8 mouse cellular contexts compared by ENCODE assay signal in the genomic region with DNA sequence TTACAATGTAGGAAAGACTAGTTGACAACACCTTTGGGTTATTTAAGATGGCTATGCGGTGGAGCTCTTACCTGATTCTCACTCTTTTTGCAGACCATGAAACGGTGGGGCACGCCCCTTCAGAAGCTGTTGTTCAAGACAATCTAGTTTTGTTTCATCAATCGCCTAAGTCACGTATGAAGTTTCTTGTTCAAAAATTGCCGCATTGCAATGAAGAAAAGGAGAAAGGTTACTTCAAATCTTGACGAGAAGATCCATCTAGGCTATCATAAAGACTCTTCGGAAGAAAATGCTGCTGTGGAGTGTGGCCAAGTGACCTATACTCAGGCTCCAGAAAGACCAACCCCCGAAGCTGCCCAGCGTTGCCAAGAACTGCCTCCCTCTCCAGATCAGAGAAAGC. TPM values are rescaled to one million over a fixed set of nuclear protein-coding genes. Genes with fewer than 3 reads are reported as not detected.
DNase-seq lines count a peak whose midpoint lies in the region; ATAC-seq lines count a peak whose summit lies in the region.

No protein-coding gene starts in this region.

- peak overlapping the region; percentile 93 for H3K27ac ChIP-seq in heart, embryonic 16.5 days (ENCODE audit: low read length)
- peak overlapping the region; percentile 97 for H3K27ac ChIP-seq in limb, embryonic 10.5 days
- peak overlapping the region; percentile 93 for H3K27ac ChIP-seq in midbrain, embryonic 13.5 days

- ATAC-seq in heart, embryonic 16.5 days (replicated peaks; ENCODE audit: extremely low read depth, insufficient read depth, low FRiP score): no peak
- no peak for ATAC-seq in midbrain, embryonic 13.5 days

- peak; percentile 15 for DNase-seq in urinary bladder, postnatal 14 days (ENCODE audit: low spot score)
- no peak for DNase-seq in urinary bladder, postnatal 10 days (ENCODE audit: low spot score)
- peak; percentile 20 to 33 for DNase-seq in cerebellum, postnatal 14 days
- DNase-seq in limb, embryonic 10.5 days (ENCODE audit: low spot score): no peak
- no peak for DNase-seq in frontal cortex, postnatal 25 days (ENCODE audit: low spot score in 2 of 2)
- no peak for DNase-seq in layer of hippocampus, adult 8-10 months (ENCODE audit: low spot score in 2 of 2)

- H3K4me2 ChIP-seq in heart, embryonic 16.5 days (ENCODE audit: low read depth, low read length): peak overlapping the region; percentile 83
- peak overlapping the region; percentile 65 for H3K4me2 ChIP-seq in midbrain, embryonic 13.5 days (replicated peaks)

- no peaks in the 10 kb centered on the region for H3K36me3 ChIP-seq in heart, embryonic 16.5 days (ENCODE audit: control insufficient read depth, insufficient read depth)
- H3K36me3 ChIP-seq in limb, embryonic 10.5 days: peaks cover 12% of the 10 kb centered on the region
- H3K36me3 ChIP-seq in midbrain, embryonic 13.5 days: no peaks in the 10 kb centered on the region

- peak overlapping the region; percentile 99 for H3K9ac ChIP-seq in heart, embryonic 16.5 days (ENCODE audit: low read length)
- H3K9ac ChIP-seq in midbrain, embryonic 13.5 days (replicated peaks): peak overlapping the region; percentile 95

- 13% methylated on average over 10 of the region's 10 CpGs for WGBS in heart, embryonic 16.5 days
- 49% methylated on average over 10 of the region's 10 CpGs for WGBS in limb, embryonic 10.5 days
- 22% methylated on average over 10 of the region's 10 CpGs for WGBS in midbrain, embryonic 13.5 days

- no peaks in the 10 kb centered on the region for H3K9me3 ChIP-seq in heart, embryonic 16.5 days (replicated peaks; ENCODE audit: control insufficient read depth, low read length)
- H3K9me3 ChIP-seq in limb, embryonic 10.5 days (replicated peaks): no peaks in the 10 kb centered on the region
- no peaks in the 10 kb centered on the region for H3K9me3 ChIP-seq in midbrain, embryonic 13.5 days

- peaks cover 26% of the 10 kb centered on the region for H3K4me1 ChIP-seq in heart, embryonic 16.5 days (ENCODE audit: control insufficient read depth, insufficient read depth, low read length)
- H3K4me1 ChIP-seq in limb, embryonic 10.5 days: peaks cover 38% of the 10 kb centered on the region
- peaks cover 45% of the 10 kb centered on the region for H3K4me1 ChIP-seq in midbrain, embryonic 13.5 days (replicated peaks)

- peak overlapping the region; percentile 79 for H3K4me3 ChIP-seq in heart, embryonic 16.5 days (ENCODE audit: low read length)
- H3K4me3 ChIP-seq in limb, embryonic 10.5 days: peak overlapping the region; percentile 77
- H3K4me3 ChIP-seq in midbrain, embryonic 13.5 days (replicated peaks): peak overlapping the region; percentile 89

- no peaks in the 10 kb centered on the region for H3K27me3 ChIP-seq in heart, embryonic 16.5 days (ENCODE audit: control insufficient read depth, insufficient read depth, low read length)
- H3K27me3 ChIP-seq in limb, embryonic 10.5 days (ENCODE audit: low read depth, poor library complexity, severe bottlenecking): no peaks in the 10 kb centered on the region
- no peaks in the 10 kb centered on the region for H3K27me3 ChIP-seq in midbrain, embryonic 13.5 days

RNA-seq across cellular contexts. Expression of gene Zbtb41, which starts 0.9 kb away (rescaled TPM):
- polyA plus RNA-seq in heart, embryonic 16.5 days (2015; fragmentation: Nextera tagmentation; extraction: Ambion mirVana): 6.3 and 7.0 TPM in 2 replicates
- polyA plus RNA-seq in limb, embryonic 10.5 days (2016; fragmentation: Nextera tagmentation; extraction: Ambion mirVana): 8.4 and 11.1 TPM in 2 replicates
- polyA plus RNA-seq in midbrain, embryonic 13.5 days (2015; fragmentation: Nextera tagmentation; extraction: Ambion mirVana): 17.3 and 19.4 TPM in 2 replicates
- total RNA-seq in layer of hippocampus, adult 8-10 months (2022): 10 to 100 TPM; 28.6 to 32.6 (median 28.9) TPM

RNA-seq across cellular contexts. Expression of gene Aspm, which starts 31.6 kb away (rescaled TPM):
- 9.8 and 10.3 TPM in 2 replicates for polyA plus RNA-seq in heart, embryonic 16.5 days (2015; fragmentation: Nextera tagmentation; extraction: Ambion mirVana)
- 19.0 and 22.3 TPM in 2 replicates for polyA plus RNA-seq in limb, embryonic 10.5 days (2016; fragmentation: Nextera tagmentation; extraction: Ambion mirVana)
- 8.7 and 9.8 TPM in 2 replicates for polyA plus RNA-seq in midbrain, embryonic 13.5 days (2015; fragmentation: Nextera tagmentation; extraction: Ambion mirVana)
- under 1 TPM; 0.26 to 0.96 (median 0.28) TPM for total RNA-seq in layer of hippocampus, adult 8-10 months (2022)

RNA-seq across cellular contexts. Expression of gene Crb1, which starts 46.0 kb away (rescaled TPM):
- polyA plus RNA-seq in heart, embryonic 16.5 days (2015; fragmentation: Nextera tagmentation; extraction: Ambion mirVana): 0.12 and 0.27 TPM in 2 replicates
- polyA plus RNA-seq in limb, embryonic 10.5 days (2016; fragmentation: Nextera tagmentation; extraction: Ambion mirVana): 0.44 and 0.46 TPM in 2 replicates
- polyA plus RNA-seq in midbrain, embryonic 13.5 days (2015; fragmentation: Nextera tagmentation; extraction: Ambion mirVana): 3.1 and 4.0 TPM in 2 replicates
- under 1 TPM; 0.52 to 0.73 (median 0.65) TPM for total RNA-seq in layer of hippocampus, adult 8-10 months (2022)

Comparison
In these comparisons a context has a peak if more than half of its experiments do, and no peak if none do; other contexts are left out.
1. DNase-seq: peak in urinary bladder, postnatal 14 days (single experiment) and cerebellum, postnatal 14 days (2 of 2); none in urinary bladder, postnatal 10 days (single experiment), limb, embryonic 10.5 days (single experiment), frontal cortex, postnatal 25 days (0 of 2) and layer of hippocampus, adult 8-10 months (0 of 2).
2. Peak in every context shown above with its lines, with median percentiles within 50 percentile points of each other: H3K27ac ChIP-seq and H3K4me3 ChIP-seq.